Mouse (Mus musculus): ENCODE results near the gene Akap7.

The Akap7 gene

GRCm38 (mm10) chr10:25133581-25133980, 174.1 kb downstream of the Akap7 start:
- DNase-seq (ENCODE audit: low read depth, low spot score), result no peak

GRCm38 (mm10) chr10:25128455-25128863, 179.2 kb downstream of the Akap7 start:
- DNase-seq (ENCODE audit: low read depth, low spot score), result no peak

- DNase-seq (ENCODE audit: low read depth, low spot score), result no peak
Measured at GRCm38 (mm10) chr10:25126035-25126434, 181.6 kb downstream of the Akap7 start.

GRCm38 (mm10) chr10:25120871-25121554, 186.7 kb downstream of the Akap7 start:
- DNase-seq (ENCODE audit: low read depth, low spot score), result no peak
